Mouse (Mus musculus): ENCODE measurements around the gene Cyb561d1. TPM values are rescaled to one million over a fixed set of nuclear protein-coding genes. Genes with fewer than 3 reads are reported as not detected.

Cyb561d1 gene
- polyA plus RNA-seq (2012; rRNA removed) = 6.1 and 6.2 TPM in 2 replicates

GRCm38 (mm10) chr3:108200329-108201323 is at the start of gene Cyb561d1:
TSS of gene Cyb561d1 (minus strand) at chr3:108201212.

DNA sequence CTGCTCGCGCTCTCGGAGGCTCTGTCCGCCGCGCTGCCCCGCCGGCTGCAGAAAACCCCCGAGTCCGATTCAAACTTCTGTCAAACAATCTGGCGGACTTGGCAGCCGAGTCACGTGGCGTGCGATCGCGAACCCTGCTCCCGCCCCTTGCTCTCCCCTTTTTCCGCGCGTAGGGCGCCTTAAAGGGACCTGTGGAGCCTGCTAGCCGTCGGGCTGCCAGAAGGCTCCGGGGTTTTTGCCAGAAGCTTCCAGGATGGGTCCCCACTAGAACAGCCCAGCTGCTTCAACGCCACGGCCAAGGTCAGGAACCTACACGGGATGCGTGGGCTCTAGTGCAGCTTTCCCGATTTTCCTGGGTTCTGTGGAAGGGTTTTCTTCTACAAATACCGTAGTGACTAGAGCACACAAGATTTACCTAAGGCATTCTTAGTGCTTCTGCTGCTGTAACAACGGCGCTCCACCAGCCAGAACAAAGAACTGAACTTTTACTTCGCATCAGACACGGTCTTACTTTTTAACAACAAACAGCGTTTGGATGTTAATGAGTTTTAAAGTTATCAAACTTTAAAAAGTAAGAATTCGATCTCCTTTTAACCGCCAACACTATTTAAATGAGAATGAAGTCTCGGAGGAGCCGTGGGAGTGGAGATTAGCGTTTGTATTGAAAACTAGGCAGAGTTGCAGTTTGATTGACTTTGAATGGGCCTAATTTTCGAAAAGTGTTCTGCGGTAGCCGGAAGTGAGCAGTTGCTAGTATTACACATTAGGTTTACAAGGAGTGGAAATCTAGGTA is 25.7 kb upstream of the Cyb561d1 start, which contains the start of gene Sypl2:
Gene Sypl2 (minus strand): TSS at position 91 of the 793 bp plus-strand sequence.

GRCm38 (mm10) chr3:108210771-108211139 is 9.7 kb upstream of the Cyb561d1 start, which contains the start of gene Atxn7l2:
TSS of gene Atxn7l2 (minus strand) at chr3:108210934.

GRCm38 (mm10) chr3:108186098-108187047 is 14.6 kb downstream of the Cyb561d1 start, which contains the start of gene Amigo1:
TSS of gene Amigo1 (plus strand) at chr3:108186335.

GRCm38 (mm10) chr3:108154656-108155055 is 46.4 kb downstream of the Cyb561d1 start, which contains the start of gene Gpr61:
TSS of gene Gpr61 (minus strand) at chr3:108154882.

Other genes starting within 250 kb of the Cyb561d1 start
- 0.12 and 0.15 TPM in 2 replicates for gene Gstm3, start 231.9 kb downstream of the Cyb561d1 start, polyA plus RNA-seq (2012; rRNA removed)
- 12.0 and 24.8 TPM in 2 replicates for gene Gstm2, start 214.8 kb downstream of the Cyb561d1 start, polyA plus RNA-seq (2012; rRNA removed)
- gene Gstm1, start 183.2 kb downstream of the Cyb561d1 start, polyA plus RNA-seq (2012; rRNA removed) = 18.9 and 24.1 TPM in 2 replicates
- 9.9 and 12.1 TPM in 2 replicates for gene Gstm4, start 156.3 kb downstream of the Cyb561d1 start, polyA plus RNA-seq (2012; rRNA removed)
- gene Ampd2, start 114.6 kb downstream of the Cyb561d1 start, polyA plus RNA-seq (2012; rRNA removed) = 53.1 and 80.6 TPM in 2 replicates
- gene Gnat2, start 108.4 kb downstream of the Cyb561d1 start, polyA plus RNA-seq (2012; rRNA removed) = 0.70 and 0.80 TPM in 2 replicates
- gene Gnai3, start 55.1 kb downstream of the Cyb561d1 start, polyA plus RNA-seq (2012; rRNA removed) = 113 and 128 TPM in 2 replicates
- 0.31 and 0.49 TPM in 2 replicates for gene Gpr61, start 46.3 kb downstream of the Cyb561d1 start, polyA plus RNA-seq (2012; rRNA removed)
- 5.8 and 7.9 TPM in 2 replicates for gene Amigo1, start 14.9 kb downstream of the Cyb561d1 start, polyA plus RNA-seq (2012; rRNA removed)
- 28.3 and 33.0 TPM in 2 replicates for gene Atxn7l2, start 9.7 kb upstream of the Cyb561d1 start, polyA plus RNA-seq (2012; rRNA removed)
- gene Sypl2, start 25.4 kb upstream of the Cyb561d1 start, polyA plus RNA-seq (2012; rRNA removed) = 1.0 and 1.2 TPM in 2 replicates
- gene Psma5, start 55.7 kb upstream of the Cyb561d1 start, polyA plus RNA-seq (2012; rRNA removed) = 173 and 208 TPM in 2 replicates
- gene Sort1, start 82.9 kb upstream of the Cyb561d1 start, polyA plus RNA-seq (2012; rRNA removed) = 39.7 and 41.4 TPM in 2 replicates
- gene Mybphl, start 163.7 kb upstream of the Cyb561d1 start, polyA plus RNA-seq (2012; rRNA removed) = 0.47 and 1.5 TPM in 2 replicates
- 104 and 117 TPM in 2 replicates for gene Psrc1, start 182.6 kb upstream of the Cyb561d1 start, polyA plus RNA-seq (2012; rRNA removed)
- 67.6 and 95.9 TPM in 2 replicates for gene Celsr2, start 214.3 kb upstream of the Cyb561d1 start, polyA plus RNA-seq (2012; rRNA removed)
- 131 and 259 TPM in 2 replicates for gene Sars, start 244.0 kb upstream of the Cyb561d1 start, polyA plus RNA-seq (2012; rRNA removed)

All from central nervous system, embryonic 11.5 days (tissue).